Mouse (Mus musculus): Measurements from ENCODE around the gene Ube4b.

DNA sequence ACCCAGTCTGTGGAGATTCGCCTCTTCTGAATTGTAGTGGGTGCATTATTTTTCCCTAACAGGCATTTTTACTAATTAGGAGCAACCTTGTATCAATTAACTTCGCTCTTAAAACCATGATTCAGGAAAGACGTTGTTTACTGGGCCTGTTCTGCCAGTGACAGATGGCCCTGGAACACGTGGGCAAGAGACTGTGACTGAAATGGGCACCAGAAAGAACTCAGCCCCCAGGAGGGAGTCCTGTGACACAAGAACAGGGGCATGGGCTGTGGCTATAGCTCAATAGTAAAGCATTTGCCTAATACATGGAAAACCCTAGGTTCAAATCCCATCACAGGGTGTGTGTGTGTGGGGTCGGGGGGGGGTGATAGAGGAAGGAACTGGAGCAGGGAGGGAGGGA, 109.2 kb downstream of the Ube4b start:
- TF ChIP-seq CTCF (IDR thresholded peaks at IDR 0.05; ENCODE audit: control insufficient read depth, insufficient read depth, low read length) (no peak), POLR2A (IDR thresholded peaks at IDR 0.05; ENCODE audit: borderline replicate concordance, control insufficient read depth, low read depth, low read length) (no peak)
